Mouse (Mus musculus) liver, adult (tissue): ENCODE results near the gene Fcer1a.

ENCODE experiments used
- GATA4 ChIP-seq: IDR thresholded peaks from 2 replicates; pipeline ENCODE4 v1.6.1; 2014; ENCODE audit warnings: mild to moderate bottlenecking, low read length; ENCODE audit not compliant: insufficient replicate concordance

Gene Fcer1a

GRCm38 (mm10) chr1:173227081-173227480 lies at the start of gene Fcer1a:
Fcer1a (minus strand) TSS chr1:173227214.
- TF ChIP-seq GATA4: no peak

- no peak for TF ChIP-seq GATA4
Observed at GRCm38 (mm10) chr1:173265701-173266100, 38.7 kb upstream of the Fcer1a start, which contains the start of gene Olfr418. Olfr418 (plus strand) TSS chr1:173266001.

- no peak for TF ChIP-seq GATA4
Observed at GRCm38 (mm10) chr1:173249888-173250287, 22.9 kb upstream of the Fcer1a start.

- no peak for TF ChIP-seq GATA4
Observed at GRCm38 (mm10) chr1:173216481-173216880, 10.5 kb downstream of the Fcer1a start.

GRCm38 (mm10) chr1:173212092-173212491 lies 14.9 kb downstream of the Fcer1a start, which contains the start of gene Olfr1404:
Olfr1404 (plus strand) TSS chr1:173212392.
- no peak for TF ChIP-seq GATA4

- no peak for TF ChIP-seq GATA4
Observed at GRCm38 (mm10) chr1:173197508-173197907, 29.5 kb downstream of the Fcer1a start, which contains the start of gene Olfr218. Olfr218 (plus strand) TSS chr1:173197808.

GRCm38 (mm10) chr1:173196359-173196758 lies 30.7 kb downstream of the Fcer1a start:
- no peak for TF ChIP-seq GATA4

- TF ChIP-seq GATA4: no peak
Observed at GRCm38 (mm10) chr1:173192059-173192458, 35.0 kb downstream of the Fcer1a start.

GRCm38 (mm10) chr1:173190540-173190939 lies 36.5 kb downstream of the Fcer1a start, which contains the start of gene Olfr1406:
Olfr1406 (minus strand) TSS chr1:173190640.
- TF ChIP-seq GATA4: no peak

- TF ChIP-seq GATA4: no peak
Observed at GRCm38 (mm10) chr1:173174154-173174842, 52.7 kb downstream of the Fcer1a start.
